Mouse (Mus musculus) embryonic fibroblast, embryonic 13.5 days (primary cell): ENCODE results near the gene Sf3a1. TPM values are rescaled to one million over a fixed set of nuclear protein-coding genes. Genes with fewer than 3 reads are reported as not detected.

Source experiments
- H3K27ac ChIP-seq: 2 replicates; pipeline ENCODE4 v1.5.1; 2012; ENCODE audit warnings: low read length, control low read depth, inconsistent platforms; ENCODE audit not compliant: insufficient read depth
- H3K4me1 ChIP-seq: 2 replicates; pipeline ENCODE4 v1.6.1; 2011; ENCODE audit warnings: low read length; ENCODE audit not compliant: control insufficient read depth, insufficient read depth
- H3K4me3 ChIP-seq: 2 replicates; pipeline ENCODE4 v1.5.1; 2011; ENCODE audit warnings: mild to moderate bottlenecking, control low read depth, low read length; ENCODE audit not compliant: insufficient read depth
- CTCF ChIP-seq: IDR thresholded peaks from 2 replicates; pipeline ENCODE4 v1.5.1; 2011; ENCODE audit warnings: mild to moderate bottlenecking, control low read depth, low read length, moderate library complexity, borderline replicate concordance; ENCODE audit not compliant: insufficient read depth
- POLR2A ChIP-seq: IDR thresholded peaks from 2 replicates; pipeline ENCODE4 v1.6.1; 2011; ENCODE audit warnings: low read depth, mild to moderate bottlenecking, control low read depth, low read length, moderate library complexity
- polyA plus RNA-seq: library from polyadenylated mRNA; stranded (reverse); fragments of >200 nt; gene quantifications from 2 replicates; pipeline ENCODE4 v1.2.4, GENCODE M21; 2011; ENCODE audit warnings: low read depth; ENCODE audit not compliant: missing spikeins, insufficient read length

The Sf3a1 gene
- polyA plus RNA-seq, 1 experiment: 46.8 TPM

- Histone ChIP-seq H3K4me3 (no peak overlapping the region), H3K4me1 (no peaks in the 10 kb centered on the region), H3K27ac (no peak overlapping the region)
- TF ChIP-seq POLR2A (no peak), CTCF (no peak)
These were observed 6.5 kb upstream of the Sf3a1 start for GRCm38 (mm10) chr11:4153694-4154093.

GRCm38 (mm10) chr11:4155641-4156040 is 4.5 kb upstream of the Sf3a1 start:
- Histone ChIP-seq H3K27ac (no peak overlapping the region), H3K4me1 (peaks cover 3% of the 10 kb centered on the region), H3K4me3 (no peak overlapping the region)
- TF ChIP-seq POLR2A: no peak
- no peak for TF ChIP-seq CTCF

- TF ChIP-seq POLR2A: no peak
- TF ChIP-seq CTCF: no peak
- Histone ChIP-seq H3K27ac (no peak overlapping the region), H3K4me1 (peaks cover 3% of the 10 kb centered on the region), H3K4me3 (no peak overlapping the region)
These were observed 1.5 kb upstream of the Sf3a1 start for GRCm38 (mm10) chr11:4158676-4159075.

GRCm38 (mm10) chr11:4160758-4161480 is 769 bp downstream of the Sf3a1 start:
- TF ChIP-seq CTCF (no peak), POLR2A (no peak)
- Histone ChIP-seq H3K4me1 (peaks cover 8% of the 10 kb centered on the region), H3K4me3 (peak overlapping the region; percentile 91), H3K27ac (peak overlapping the region; percentile 80)

- Histone ChIP-seq H3K27ac (peak overlapping the region; percentile 28; the same call in 1 of the 2 replicates), H3K4me1 (peaks cover 5% of the 10 kb centered on the region; the same call in 1 of the 2 replicates), H3K4me3 (no peak overlapping the region)
- TF ChIP-seq CTCF: no peak
- TF ChIP-seq POLR2A: no peak
These were observed 4.6 kb downstream of the Sf3a1 start for GRCm38 (mm10) chr11:4164701-4165100.

- no peak overlapping the region for H3K4me3 ChIP-seq
- no peak overlapping the region for H3K27ac ChIP-seq
- H3K4me1 ChIP-seq: peaks cover 5% of the 10 kb centered on the region; the same call in 1 of the 2 replicates
- TF ChIP-seq CTCF (no peak), POLR2A (no peak)
These were observed 6.4 kb downstream of the Sf3a1 start for GRCm38 (mm10) chr11:4166467-4167090.

GRCm38 (mm10) chr11:4174586-4174985 is 14.4 kb downstream of the Sf3a1 start:
- TF ChIP-seq CTCF (no peak), POLR2A (no peak)
- no peak overlapping the region for H3K27ac ChIP-seq
- H3K4me3 ChIP-seq: no peak overlapping the region
- no peaks in the 10 kb centered on the region for H3K4me1 ChIP-seq

- TF ChIP-seq CTCF (no peak), POLR2A (no peak)
- Histone ChIP-seq H3K27ac (no peak overlapping the region), H3K4me1 (no peaks in the 10 kb centered on the region; the same call in 1 of the 2 replicates), H3K4me3 (no peak overlapping the region)
These were observed 17.6 kb downstream of the Sf3a1 start for GRCm38 (mm10) chr11:4177716-4178115.

GRCm38 (mm10) chr11:4182061-4182460 is 21.9 kb downstream of the Sf3a1 start:
- Histone ChIP-seq H3K4me3 (no peak overlapping the region), H3K4me1 (peaks cover 10% of the 10 kb centered on the region)

GRCm38 (mm10) chr11:4183511-4183910 is 23.4 kb downstream of the Sf3a1 start:
- TF ChIP-seq POLR2A: no peak
- TF ChIP-seq CTCF: no peak
- Histone ChIP-seq H3K27ac (peak overlapping the region; percentile 89), H3K4me3 (no peak overlapping the region), H3K4me1 (peaks cover 13% of the 10 kb centered on the region)

More at GRCm38 (mm10) chr11:4182061-4182460, 21.9 kb downstream of the Sf3a1 start:
- TF ChIP-seq POLR2A: no peak
- TF ChIP-seq CTCF: no peak
- peak overlapping the region; percentile 51 for H3K27ac ChIP-seq
